In genomic region chr15:100961561-100961960, GRCm38 (mm10) we compare ENCODE assay signal across 19 mouse cellular contexts.
DNase-seq lines count a peak whose midpoint lies in the region; ATAC-seq and TF ChIP-seq lines count a peak whose summit lies in the region.
"Had no signal": no experiment of that assay in that cellular context is flagged by ENCODE, and none has a peak within 500 bp of the region (broad histone marks: within the 10 kb centered on the region; RNA-seq: fewer than 3 reads in every experiment).

No protein-coding gene starts in this region.

- DNase-seq in cerebellum, adult 18-20 months, result peak; percentile 50 to 53
- no peak for DNase-seq in cerebellum, adult 11-12 months
- peak; percentile 63 for DNase-seq in hindbrain, postnatal 0 days (ENCODE audit: low spot score)
- peak; percentile 54 for DNase-seq in midbrain, postnatal 0 days (ENCODE audit: low spot score)
- DNase-seq in adrenal gland, adult 8-10 months, result no peak
- DNase-seq in layer of hippocampus, postnatal 14 days (ENCODE audit: low spot score in 2 of 2), result no peak
- DNase-seq: adrenal gland, postnatal 10 days; gastrocnemius, postnatal 25 days; right cerebral cortex, postnatal 25 days; thymus, postnatal 25 days had no signal

- H3K4me1 ChIP-seq in hindbrain, postnatal 0 days (ENCODE audit: insufficient read depth, low read length), result no peaks in the 10 kb centered on the region
- H3K4me1 ChIP-seq in hindbrain, embryonic 12.5 days, result no peaks in the 10 kb centered on the region
- no peaks in the 10 kb centered on the region for H3K4me1 ChIP-seq in midbrain, postnatal 0 days (ENCODE audit: insufficient read depth, low read length)
- H3K4me1 ChIP-seq in midbrain, embryonic 15.5 days, result no peaks in the 10 kb centered on the region
- H3K4me1 ChIP-seq: hindbrain, embryonic 13.5 days; midbrain, embryonic 12.5 days; neural tube, embryonic 15.5 days had no signal

- ATAC-seq in hindbrain, postnatal 0 days, result no peak
- ATAC-seq in hindbrain, embryonic 12.5 days (ENCODE audit: low FRiP score), result no peak
- no peak for ATAC-seq in midbrain, postnatal 0 days (ENCODE audit: low FRiP score)
- ATAC-seq in midbrain, embryonic 15.5 days (replicated peaks), result no peak
- ATAC-seq: intestine, embryonic 16.5 days had no signal

- peaks cover 3% of the 10 kb centered on the region; the same call in 1 of the 2 replicates for H3K36me3 ChIP-seq in hindbrain, postnatal 0 days (ENCODE audit: insufficient read depth, low read length)
- no peaks in the 10 kb centered on the region for H3K36me3 ChIP-seq in hindbrain, embryonic 12.5 days
- H3K36me3 ChIP-seq in midbrain, postnatal 0 days (ENCODE audit: insufficient read depth, low read length), result peaks cover 6% of the 10 kb centered on the region; the same call in 1 of the 2 replicates
- no peaks in the 10 kb centered on the region for H3K36me3 ChIP-seq in midbrain, embryonic 15.5 days (replicated peaks)
- H3K36me3 ChIP-seq: limb, embryonic 12.5 days had no signal

- H3K9ac ChIP-seq in hindbrain, postnatal 0 days (replicated peaks; ENCODE audit: low read length), result no peak overlapping the region
- no peak overlapping the region for H3K9ac ChIP-seq in hindbrain, embryonic 12.5 days
- no peak overlapping the region for H3K9ac ChIP-seq in midbrain, postnatal 0 days (replicated peaks; ENCODE audit: low read length, poor library complexity, severe bottlenecking)
- no peak overlapping the region for H3K9ac ChIP-seq in midbrain, embryonic 15.5 days
- H3K9ac ChIP-seq: hindbrain, embryonic 13.5 days; limb, embryonic 12.5 days; liver, embryonic 14.5 days; midbrain, embryonic 12.5 days; neural tube, embryonic 15.5 days had no signal

- H3K4me3 ChIP-seq in hindbrain, postnatal 0 days (ENCODE audit: low read length), result no peak overlapping the region
- H3K4me3 ChIP-seq in hindbrain, embryonic 12.5 days, result no peak overlapping the region
- no peak overlapping the region for H3K4me3 ChIP-seq in midbrain, postnatal 0 days (ENCODE audit: low read depth, low read length)
- no peak overlapping the region for H3K4me3 ChIP-seq in midbrain, embryonic 15.5 days
- H3K4me3 ChIP-seq: hindbrain, embryonic 13.5 days; limb, embryonic 12.5 days; midbrain, embryonic 12.5 days; myocyte; neural tube, embryonic 15.5 days had no signal

- no peak overlapping the region for H3K4me2 ChIP-seq in hindbrain, postnatal 0 days (ENCODE audit: low read depth, low read length)
- no peak overlapping the region for H3K4me2 ChIP-seq in hindbrain, embryonic 12.5 days (replicated peaks)
- H3K4me2 ChIP-seq in midbrain, postnatal 0 days (ENCODE audit: low read depth, low read length, poor library complexity, severe bottlenecking), result no peak overlapping the region
- H3K4me2 ChIP-seq in midbrain, embryonic 15.5 days, result no peak overlapping the region
- H3K4me2 ChIP-seq: hindbrain, embryonic 13.5 days; limb, embryonic 12.5 days; midbrain, embryonic 12.5 days; neural tube, embryonic 15.5 days had no signal

- WGBS in hindbrain, postnatal 0 days, result 59% methylated on average over 4 of the region's 4 CpGs
- WGBS in hindbrain, embryonic 12.5 days, result 78% methylated on average over 4 of the region's 4 CpGs
- WGBS in midbrain, postnatal 0 days, result 79% methylated on average over 4 of the region's 4 CpGs
- WGBS in midbrain, embryonic 15.5 days, result 81% methylated on average over 4 of the region's 4 CpGs

- no peaks in the 10 kb centered on the region for H3K27me3 ChIP-seq in hindbrain, postnatal 0 days (ENCODE audit: insufficient read depth, low read length)
- no peaks in the 10 kb centered on the region for H3K27me3 ChIP-seq in hindbrain, embryonic 12.5 days
- H3K27me3 ChIP-seq in midbrain, postnatal 0 days (ENCODE audit: insufficient read depth, low read length), result no peaks in the 10 kb centered on the region
- no peaks in the 10 kb centered on the region for H3K27me3 ChIP-seq in midbrain, embryonic 15.5 days (replicated peaks)
- H3K27me3 ChIP-seq: hindbrain, embryonic 13.5 days; limb, embryonic 12.5 days; midbrain, embryonic 12.5 days; neural tube, embryonic 15.5 days had no signal

- H3K27ac ChIP-seq in hindbrain, postnatal 0 days, result no peak overlapping the region
- H3K27ac ChIP-seq in hindbrain, embryonic 12.5 days, result no peak overlapping the region
- no peak overlapping the region for H3K27ac ChIP-seq in midbrain, postnatal 0 days (ENCODE audit: low read depth, low read length)
- no peak overlapping the region for H3K27ac ChIP-seq in midbrain, embryonic 15.5 days
- H3K27ac ChIP-seq: hindbrain, embryonic 13.5 days; limb, embryonic 12.5 days; liver, embryonic 14.5 days; midbrain, embryonic 12.5 days; neural tube, embryonic 15.5 days had no signal

- H3K9me3 ChIP-seq in hindbrain, postnatal 0 days (ENCODE audit: low read length), result no peaks in the 10 kb centered on the region
- H3K9me3 ChIP-seq in hindbrain, embryonic 12.5 days (replicated peaks), result no peaks in the 10 kb centered on the region
- no peaks in the 10 kb centered on the region for H3K9me3 ChIP-seq in midbrain, postnatal 0 days (ENCODE audit: low read length)
- no peaks in the 10 kb centered on the region for H3K9me3 ChIP-seq in midbrain, embryonic 15.5 days
- H3K9me3 ChIP-seq: hindbrain, embryonic 13.5 days; limb, embryonic 12.5 days; midbrain, embryonic 12.5 days; neural tube, embryonic 15.5 days had no signal

- TF ChIP-seq CTCF in hindbrain, postnatal 0 days (IDR thresholded peaks at IDR 0.05; ENCODE audit: low read depth), result peak; percentile 55
- TF ChIP-seq CTCF in midbrain, postnatal 0 days (IDR thresholded peaks at IDR 0.05), result peak; percentile 54

Comparison
In these comparisons a context has a peak if more than half of its experiments do, and no peak if none do; other contexts are left out.
1. DNase-seq: peak in cerebellum, adult 18-20 months (2 of 2), hindbrain, postnatal 0 days (single experiment) and midbrain, postnatal 0 days (single experiment); none in cerebellum, adult 11-12 months (single experiment), adrenal gland, adult 8-10 months (single experiment) and layer of hippocampus, postnatal 14 days (0 of 2).